In genomic region chr2:9877326-9877690, GRCm38 (mm10) we compare ENCODE assay signal across 9 mouse cellular contexts. TPM values are rescaled to one million over a fixed set of nuclear protein-coding genes. Genes with fewer than 3 reads are reported as not detected.
DNase-seq lines count a peak whose midpoint lies in the region; ATAC-seq lines count a peak whose summit lies in the region.
"Had no signal": no experiment of that assay in that cellular context is flagged by ENCODE, and none has a peak within 500 bp of the region (broad histone marks: within the 10 kb centered on the region; RNA-seq: fewer than 3 reads in every experiment).

No protein-coding gene starts in this region.

- DNase-seq in gastrocnemius, postnatal 10 days, result peak; percentile 17
- DNase-seq in gastrocnemius, postnatal 36 days, result no peak
- peak; percentile 37 for DNase-seq in ZHBTc4 (ENCODE audit: low read depth, low spot score)
- no peak for DNase-seq in frontal cortex, postnatal 14 days (ENCODE audit: low spot score in 2 of 2)
- DNase-seq in ovary, postnatal 14 days (ENCODE audit: low spot score), result no peak

- no peak for ATAC-seq in heart, embryonic 15.5 days (replicated peaks; ENCODE audit: insufficient number of reproducible peaks, insufficient read depth, low FRiP score, low read depth)
- no peak for ATAC-seq in liver, embryonic 12.5 days
- no peak for ATAC-seq in stomach, embryonic 14.5 days (ENCODE audit: insufficient number of reproducible peaks, insufficient read depth, low FRiP score, low read depth)

- no peak overlapping the region for H3K27ac ChIP-seq in heart, embryonic 15.5 days
- H3K27ac ChIP-seq in liver, embryonic 12.5 days, result no peak overlapping the region
- no peak overlapping the region; the same call in 1 of the 2 replicates for H3K27ac ChIP-seq in stomach, embryonic 14.5 days (ENCODE audit: low read length)

- intact Hi-C loops in gastrocnemius, postnatal 36 days (cut with DNase I), result no loop called here

- H3K9ac ChIP-seq in heart, embryonic 15.5 days, result peak overlapping the region; percentile 42
- H3K9ac ChIP-seq in liver, embryonic 12.5 days, result 0 out of 2 replicates have a peak overlapping the region, but pooled peaks have one; percentile 46
- no peak overlapping the region; the same call in 1 of the 2 replicates for H3K9ac ChIP-seq in stomach, embryonic 14.5 days (replicated peaks; ENCODE audit: low read depth, low read length)

- H3K4me3 ChIP-seq in heart, embryonic 15.5 days, result peak overlapping the region; percentile 66
- H3K4me3 ChIP-seq in liver, embryonic 12.5 days, result peak overlapping the region; percentile 57
- peak overlapping the region; percentile 41 for H3K4me3 ChIP-seq in stomach, embryonic 14.5 days (ENCODE audit: low read depth, low read length)

- peaks cover 50% of the 10 kb centered on the region for H3K4me1 ChIP-seq in heart, embryonic 15.5 days (replicated peaks)
- H3K4me1 ChIP-seq in liver, embryonic 12.5 days, result peaks cover 30% of the 10 kb centered on the region; the same call in 1 of the 2 replicates
- peaks cover 11% of the 10 kb centered on the region; the same call in 1 of the 2 replicates for H3K4me1 ChIP-seq in stomach, embryonic 14.5 days (ENCODE audit: control insufficient read depth, insufficient read depth, low read length)

- no peaks in the 10 kb centered on the region for H3K9me3 ChIP-seq in heart, embryonic 15.5 days (replicated peaks)
- H3K9me3 ChIP-seq in liver, embryonic 12.5 days (replicated peaks), result no peaks in the 10 kb centered on the region
- no peaks in the 10 kb centered on the region for H3K9me3 ChIP-seq in stomach, embryonic 14.5 days (ENCODE audit: control insufficient read depth, low read depth, low read length)

- peaks cover 74% of the 10 kb centered on the region for H3K27me3 ChIP-seq in heart, embryonic 15.5 days
- H3K27me3 ChIP-seq in liver, embryonic 12.5 days (replicated peaks), result peaks cover 100% of the 10 kb centered on the region
- H3K27me3 ChIP-seq in stomach, embryonic 14.5 days (ENCODE audit: control insufficient read depth, insufficient read depth, low read length), result peaks cover 35% of the 10 kb centered on the region

- under 1% methylated on average over 35 of the region's 35 CpGs for WGBS in heart, embryonic 15.5 days
- under 1% methylated on average over 35 of the region's 35 CpGs for WGBS in liver, embryonic 12.5 days (ENCODE audit: insufficient replicate concordance)
- WGBS in stomach, embryonic 14.5 days, result under 1% methylated on average over 35 of the region's 35 CpGs

- H3K36me3 ChIP-seq in heart, embryonic 15.5 days, result no peaks in the 10 kb centered on the region
- H3K36me3 ChIP-seq in liver, embryonic 12.5 days, result no peaks in the 10 kb centered on the region
- H3K36me3 ChIP-seq in stomach, embryonic 14.5 days (ENCODE audit: control insufficient read depth, insufficient read depth, low read length), result no peaks in the 10 kb centered on the region

- peak overlapping the region; percentile 99 for H3K4me2 ChIP-seq in heart, embryonic 15.5 days
- H3K4me2 ChIP-seq in liver, embryonic 12.5 days, result peak overlapping the region; percentile 85
- peak overlapping the region; percentile 97 for H3K4me2 ChIP-seq in stomach, embryonic 14.5 days (replicated peaks; ENCODE audit: low read depth, low read length)

RNA-seq across cellular contexts. Expression of gene 4930412O13Rik, which starts 3.7 kb away (rescaled TPM):
- not detected for total RNA-seq in gastrocnemius, postnatal 10 days (2021)
- not detected for total RNA-seq in gastrocnemius, postnatal 36 days (2021)
- polyA plus RNA-seq in heart, embryonic 15.5 days (2015; fragmentation: Nextera tagmentation; extraction: Ambion mirVana), result 0.10 TPM in 1 of 2 replicates, not detected in the other
- not detected in 2 replicates for polyA plus RNA-seq in liver, embryonic 12.5 days (2016; fragmentation: Nextera tagmentation; extraction: Ambion mirVana)
- not detected in 2 replicates for polyA plus RNA-seq in stomach, embryonic 14.5 days (2014; fragmentation: Nextera tagmentation; extraction: Ambion mirVana)
- total RNA-seq: MEL had no signal

RNA-seq across cellular contexts. Expression of gene 9230102O04Rik, which starts 12.0 kb away (rescaled TPM):
- not detected for total RNA-seq in gastrocnemius, postnatal 10 days (2021)
- not detected for total RNA-seq in gastrocnemius, postnatal 36 days (2021)
- not detected in 2 replicates for polyA plus RNA-seq in heart, embryonic 15.5 days (2015; fragmentation: Nextera tagmentation; extraction: Ambion mirVana)
- 0.37 TPM in 1 of 2 replicates, not detected in the other for polyA plus RNA-seq in liver, embryonic 12.5 days (2016; fragmentation: Nextera tagmentation; extraction: Ambion mirVana)
- not detected in 2 replicates for polyA plus RNA-seq in stomach, embryonic 14.5 days (2014; fragmentation: Nextera tagmentation; extraction: Ambion mirVana)

RNA-seq across cellular contexts. Expression of gene Gata3, which starts 12.5 kb away (rescaled TPM):
- under 1 TPM; 0.19 to 0.23 TPM for total RNA-seq in gastrocnemius, postnatal 10 days (2021)
- total RNA-seq in gastrocnemius, postnatal 36 days (2021), result under 1 TPM; 0.57 to 0.92 TPM
- 2.7 and 9.4 TPM in 2 replicates for polyA plus RNA-seq in heart, embryonic 15.5 days (2015; fragmentation: Nextera tagmentation; extraction: Ambion mirVana)
- 2.0 and 2.1 TPM in 2 replicates for polyA plus RNA-seq in liver, embryonic 12.5 days (2016; fragmentation: Nextera tagmentation; extraction: Ambion mirVana)
- polyA plus RNA-seq in stomach, embryonic 14.5 days (2014; fragmentation: Nextera tagmentation; extraction: Ambion mirVana), result 4.1 and 4.8 TPM in 2 replicates

Comparison
In these comparisons a context has a peak if more than half of its experiments do, and no peak if none do; other contexts are left out.
1. DNase-seq: peak in gastrocnemius, postnatal 10 days (single experiment) and ZHBTc4 (single experiment); none in gastrocnemius, postnatal 36 days (0 of 2), frontal cortex, postnatal 14 days (0 of 2) and ovary, postnatal 14 days (single experiment).
2. Peak in every context shown above with its lines, with median percentiles within 50 percentile points of each other: H3K4me2 ChIP-seq and H3K4me3 ChIP-seq.